ENCODE assay signal across 10 mouse cellular contexts in the genomic region with DNA sequence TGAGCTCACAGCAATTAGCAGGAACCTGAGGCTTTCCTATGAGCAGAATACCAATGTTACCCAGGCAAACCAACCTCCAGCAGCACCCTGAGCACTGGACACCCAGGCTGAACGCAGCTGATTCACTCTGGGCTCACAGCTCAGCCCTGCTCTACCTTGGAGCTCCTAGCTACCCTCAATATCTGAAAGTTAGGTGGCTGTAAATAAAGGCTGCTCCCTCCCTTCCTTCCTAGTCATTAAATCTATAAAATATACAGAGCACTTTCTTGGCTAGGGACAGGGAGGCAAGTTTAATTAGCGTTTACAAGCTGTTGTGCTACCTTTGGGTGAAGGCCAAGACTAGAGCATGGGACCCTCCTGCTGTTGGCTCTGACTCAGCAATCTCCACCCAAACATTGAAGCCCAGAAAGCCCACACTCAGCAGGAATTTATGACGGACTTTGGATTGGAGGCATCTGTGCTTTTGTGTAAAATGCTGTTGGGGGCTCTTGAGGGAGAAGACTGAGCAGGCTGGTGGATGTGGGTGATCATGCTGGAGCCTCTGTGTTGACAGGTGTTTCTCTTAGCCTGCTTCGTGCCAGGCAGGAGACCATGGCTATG.
DNase-seq lines count a peak whose midpoint lies in the region; ATAC-seq and TF ChIP-seq lines count a peak whose summit lies in the region.
"Had no signal": no experiment of that assay in that cellular context is flagged by ENCODE, and none has a peak within 500 bp of the region (broad histone marks: within the 10 kb centered on the region; RNA-seq: fewer than 3 reads in every experiment).

No protein-coding gene starts in this region.

- no peaks in the 10 kb centered on the region for H3K9me3 ChIP-seq in neural tube, embryonic 13.5 days
- no peaks in the 10 kb centered on the region for H3K9me3 ChIP-seq in neural tube, embryonic 14.5 days (ENCODE audit: control insufficient read depth, low read length)
- H3K9me3 ChIP-seq: neural tube, embryonic 12.5 days had no signal

- no peak for TF ChIP-seq POLR2A in kidney, adult 2 months (IDR thresholded peaks at IDR 0.05; ENCODE audit: low read depth, low read length)

- peak; percentile 17 for DNase-seq in kidney, adult 11 months
- DNase-seq in kidney, adult 18-20 months: no peak
- DNase-seq in neural tube, embryonic 10.5 days (ENCODE audit: extremely low spot score, low spot score): no peak
- peak; percentile 56 for DNase-seq in kidney, adult 2 months
- DNase-seq in adrenal gland, postnatal 36 days: no peak
- DNase-seq: lung, adult 18-20 months had no signal

- no peak overlapping the region for H3K9ac ChIP-seq in neural tube, embryonic 13.5 days
- H3K9ac ChIP-seq in neural tube, embryonic 14.5 days (replicated peaks; ENCODE audit: low read depth, low read length): no peak overlapping the region
- H3K9ac ChIP-seq: neural tube, embryonic 12.5 days had no signal

- no peaks in the 10 kb centered on the region for H3K36me3 ChIP-seq in neural tube, embryonic 13.5 days
- no peaks in the 10 kb centered on the region for H3K36me3 ChIP-seq in kidney, adult 2 months (ENCODE audit: control insufficient read depth, insufficient read depth, low read length)
- H3K36me3 ChIP-seq in neural tube, embryonic 14.5 days (ENCODE audit: control insufficient read depth, insufficient read depth, low read length): no peaks in the 10 kb centered on the region
- H3K36me3 ChIP-seq: neural tube, embryonic 12.5 days had no signal

- peak; percentile 80 for ATAC-seq in neural tube, embryonic 13.5 days (ENCODE audit: low read depth)
- peak; percentile 87 for ATAC-seq in neural tube, embryonic 14.5 days (ENCODE audit: low read depth)
- no peak for ATAC-seq in monocyte, adult 5-6 weeks (replicated peaks; ENCODE audit: insufficient number of reproducible peaks, low FRiP score, low TSS enrichment, poor library complexity, severe bottlenecking)

- H3K27me3 ChIP-seq in neural tube, embryonic 13.5 days: no peaks in the 10 kb centered on the region
- no peaks in the 10 kb centered on the region for H3K27me3 ChIP-seq in kidney, adult 2 months (replicated peaks; ENCODE audit: control insufficient read depth, insufficient read depth, low read length)
- H3K27me3 ChIP-seq in neural tube, embryonic 14.5 days (ENCODE audit: control insufficient read depth, insufficient read depth, low read length): no peaks in the 10 kb centered on the region
- H3K27me3 ChIP-seq: neural tube, embryonic 12.5 days had no signal

- no peak overlapping the region for H3K4me2 ChIP-seq in neural tube, embryonic 13.5 days
- no peak overlapping the region for H3K4me2 ChIP-seq in neural tube, embryonic 14.5 days (ENCODE audit: low read depth, low read length)
- H3K4me2 ChIP-seq: neural tube, embryonic 12.5 days had no signal

- H3K27ac ChIP-seq in neural tube, embryonic 13.5 days (replicated peaks): 0 out of 2 replicates have a peak overlapping the region, but pooled peaks have one; percentile 28
- no peak overlapping the region for H3K27ac ChIP-seq in kidney, adult 2 months (ENCODE audit: insufficient read depth, low read depth, low read length)
- H3K27ac ChIP-seq in neural tube, embryonic 14.5 days (ENCODE audit: low read depth, low read length): no peak overlapping the region
- H3K27ac ChIP-seq: neural tube, embryonic 12.5 days had no signal

- H3K4me3 ChIP-seq in neural tube, embryonic 13.5 days: no peak overlapping the region
- H3K4me3 ChIP-seq in kidney, adult 2 months (ENCODE audit: insufficient read depth, low read depth, low read length): no peak overlapping the region
- no peak overlapping the region for H3K4me3 ChIP-seq in neural tube, embryonic 14.5 days (ENCODE audit: low read depth, low read length)
- H3K4me3 ChIP-seq: neural tube, embryonic 12.5 days had no signal

- 49% methylated on average over 4 of the region's 4 CpGs for WGBS in neural tube, embryonic 13.5 days
- WGBS in kidney, adult 2 months: 25% methylated on average over 4 of the region's 4 CpGs
- WGBS in neural tube, embryonic 14.5 days: 41% methylated on average over 4 of the region's 4 CpGs

- H3K4me1 ChIP-seq in neural tube, embryonic 13.5 days (replicated peaks): peaks cover 11% of the 10 kb centered on the region; the same call in 1 of the 2 replicates
- H3K4me1 ChIP-seq in kidney, adult 2 months (ENCODE audit: control insufficient read depth, insufficient read depth, low read length): peaks cover 10% of the 10 kb centered on the region
- H3K4me1 ChIP-seq in neural tube, embryonic 14.5 days (ENCODE audit: control insufficient read depth, insufficient read depth, low read length): no peaks in the 10 kb centered on the region
- H3K4me1 ChIP-seq: neural tube, embryonic 12.5 days had no signal

- no peak for TF ChIP-seq CTCF in kidney, adult 2 months (conservative IDR thresholded peaks at IDR 0.05; ENCODE audit: insufficient read depth, insufficient read length, low read depth, low read length)

Comparison
In these comparisons a context has a peak if more than half of its experiments do, and no peak if none do; other contexts are left out.
1. DNase-seq: peak in kidney, adult 11 months (single experiment) and kidney, adult 2 months (single experiment); none in kidney, adult 18-20 months (single experiment), neural tube, embryonic 10.5 days (single experiment) and adrenal gland, postnatal 36 days (0 of 2).